Mouse (Mus musculus) monocyte, adult 5-6 weeks (primary cell): Measurements from ENCODE around the gene Map4k3. TPM values are rescaled to one million over a fixed set of nuclear protein-coding genes. Genes with fewer than 3 reads are reported as not detected.

Source experiments
- ATAC-seq: fragments of 153-309, 156-312 bp; replicated peaks from 2 replicates; pipeline ENCODE4 v1.8.0; 2017; ENCODE audit warnings: mild to moderate bottlenecking; ENCODE audit not compliant: low TSS enrichment, insufficient number of reproducible peaks, severe bottlenecking, poor library complexity, low FRiP score
- total RNA-seq: library from RNA; stranded (forward); fragments of 200-1000, 200-491, 200-594 nt; gene quantifications from 3 replicates; pipeline ENCODE4 v1.2.3, GENCODE M21; 2017

Gene Map4k3
- total RNA-seq, 1 experiment from 2014 or later = 26.7 TPM

DNA sequence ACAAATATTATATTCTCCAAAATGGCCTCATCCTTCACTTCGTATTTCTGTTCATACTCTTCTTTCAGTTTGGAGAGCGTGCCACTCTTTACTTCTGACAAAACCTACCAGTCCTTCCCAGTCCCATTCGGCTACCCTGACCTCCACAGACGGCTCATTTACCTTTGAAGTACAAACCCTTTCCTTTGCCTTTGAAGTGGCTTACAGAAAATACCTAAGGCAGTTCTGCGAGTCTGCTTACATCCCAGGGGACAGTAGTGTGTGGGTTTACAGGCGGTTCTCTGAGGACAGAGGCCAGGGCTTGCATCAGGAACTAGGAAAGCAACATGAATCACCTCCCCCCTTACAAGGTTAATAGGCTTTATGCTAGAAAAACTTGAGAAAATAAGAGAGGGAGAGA, 75.5 kb downstream of the Map4k3 start:
- no peak for ATAC-seq

DNA sequence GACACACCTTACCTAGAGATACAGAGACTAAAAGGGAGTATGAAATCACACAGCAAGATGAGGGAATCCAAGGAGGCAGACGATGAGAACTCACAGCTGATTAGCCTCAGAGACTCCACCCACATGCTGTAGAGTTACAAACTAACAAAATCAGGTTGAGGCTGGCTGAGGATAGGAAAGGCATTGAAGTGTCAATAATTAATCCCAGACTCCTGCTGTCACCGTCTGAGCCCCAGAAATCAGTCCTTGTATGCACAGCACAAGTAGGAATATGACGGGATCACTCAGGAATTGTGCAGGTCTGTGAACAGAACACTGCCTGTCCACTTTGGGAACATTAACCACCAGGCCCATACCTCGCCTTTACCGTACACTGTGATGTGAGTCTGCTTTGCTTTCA, 81.4 kb downstream of the Map4k3 start:
- no peak for ATAC-seq

DNA sequence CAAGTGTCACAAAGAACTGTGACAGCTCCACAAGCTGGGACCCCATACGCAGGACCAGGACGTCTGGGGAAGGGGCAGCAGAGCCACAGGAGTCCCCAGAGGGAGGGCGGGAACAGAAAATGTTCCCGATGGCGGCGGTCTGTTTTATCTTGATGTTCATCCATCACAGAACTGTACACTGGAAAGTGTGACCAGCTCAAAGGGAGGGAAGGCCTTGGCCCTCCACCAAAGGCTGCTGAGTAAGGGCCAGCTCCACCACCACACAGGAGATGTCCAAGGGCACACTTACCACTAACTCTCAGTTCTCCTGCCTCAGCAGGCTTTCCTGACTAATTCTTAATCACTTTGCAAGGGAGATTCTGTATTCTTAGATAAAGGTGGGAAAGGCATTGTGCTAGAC, 82.2 kb downstream of the Map4k3 start:
- no peak for ATAC-seq

DNA sequence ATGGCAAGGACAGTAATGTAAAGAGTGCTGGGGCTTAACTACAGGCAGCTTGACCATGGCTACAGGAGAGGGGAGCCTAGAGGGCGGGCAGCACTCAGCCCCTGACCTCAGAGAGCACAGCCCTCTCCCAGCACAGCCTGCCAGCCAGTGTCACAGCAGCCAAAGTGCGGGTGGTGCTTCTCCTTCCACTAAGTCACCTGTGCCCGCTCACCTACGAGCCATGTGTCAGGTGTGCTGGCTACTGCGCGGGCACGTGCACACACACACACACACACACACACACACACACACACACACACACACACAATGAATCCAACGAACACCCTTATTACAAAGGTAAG, 82.6 kb downstream of the Map4k3 start:
- ATAC-seq = no peak; the same call in 1 of the 2 replicates

DNA sequence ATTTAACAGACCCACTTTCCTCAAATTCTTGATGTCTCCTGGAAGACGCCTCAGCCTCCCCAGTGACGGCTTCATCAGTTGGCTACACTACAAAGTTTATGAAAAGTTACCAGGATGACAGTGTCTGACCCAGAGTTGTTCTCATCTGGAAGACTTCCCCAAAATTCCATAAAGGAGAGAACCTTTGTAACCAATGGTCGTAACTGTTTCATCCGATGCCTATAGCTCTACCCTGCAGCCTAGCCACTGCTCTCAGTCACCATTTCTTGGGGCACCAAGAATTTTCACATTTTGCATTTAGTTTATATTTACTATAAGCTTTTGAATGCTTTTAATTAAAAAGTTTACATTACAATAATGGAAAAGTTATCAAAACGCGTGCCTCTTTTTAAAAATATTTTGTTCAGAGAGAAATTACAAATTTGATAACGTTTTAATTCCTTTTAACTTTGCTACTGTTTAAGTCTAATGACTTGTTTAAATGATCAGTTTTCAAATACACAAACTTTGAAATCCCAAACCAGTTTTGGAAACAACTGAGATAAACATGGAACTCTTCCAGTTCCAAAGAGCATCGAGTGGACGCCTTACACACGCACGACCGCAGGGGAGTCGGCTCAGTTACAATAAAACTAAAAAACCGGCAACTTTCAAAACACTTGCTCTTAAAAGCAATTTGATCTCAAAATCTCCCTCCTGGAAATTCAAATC, 83.1 kb downstream of the Map4k3 start:
- ATAC-seq = no peak

DNA sequence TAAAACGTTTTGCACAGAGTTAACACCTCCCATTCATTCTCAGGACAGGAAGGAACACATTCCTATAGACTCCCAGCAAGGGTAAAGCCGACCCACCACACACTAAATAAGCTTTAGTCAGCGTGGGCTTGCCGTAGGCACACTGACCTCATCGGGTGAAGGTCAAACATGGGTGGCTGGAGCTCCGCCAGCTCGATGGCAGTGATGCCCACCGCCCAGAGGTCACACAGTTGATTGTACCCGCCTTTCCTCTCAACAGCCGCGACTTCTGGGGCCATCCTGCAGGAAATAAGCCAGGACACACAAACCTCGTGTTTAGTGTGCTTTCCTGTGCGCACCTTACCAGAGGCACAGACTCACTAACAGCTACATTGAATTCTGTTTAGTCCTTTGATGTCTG, 83.7 kb downstream of the Map4k3 start:
- ATAC-seq = no peak

DNA sequence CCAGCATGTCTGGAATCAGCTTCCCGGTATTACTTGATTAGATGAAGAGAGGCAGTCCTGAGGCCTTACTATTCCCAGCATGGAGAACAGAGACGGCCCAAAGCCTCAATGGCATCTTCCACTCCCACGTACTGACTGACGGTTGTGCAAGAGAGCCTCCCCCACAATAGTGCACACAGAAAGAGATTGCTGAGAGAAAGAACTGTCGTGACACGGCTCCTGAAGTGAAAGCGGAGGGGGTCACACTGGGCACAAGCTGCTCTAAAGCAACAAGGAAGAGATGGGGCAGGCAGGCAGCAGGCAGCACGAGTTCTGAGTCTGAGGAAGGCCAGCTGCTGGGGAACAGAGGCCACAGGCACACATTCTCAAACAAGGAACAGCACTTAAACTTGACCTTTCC, 90.2 kb downstream of the Map4k3 start:
- ATAC-seq = no peak

DNA sequence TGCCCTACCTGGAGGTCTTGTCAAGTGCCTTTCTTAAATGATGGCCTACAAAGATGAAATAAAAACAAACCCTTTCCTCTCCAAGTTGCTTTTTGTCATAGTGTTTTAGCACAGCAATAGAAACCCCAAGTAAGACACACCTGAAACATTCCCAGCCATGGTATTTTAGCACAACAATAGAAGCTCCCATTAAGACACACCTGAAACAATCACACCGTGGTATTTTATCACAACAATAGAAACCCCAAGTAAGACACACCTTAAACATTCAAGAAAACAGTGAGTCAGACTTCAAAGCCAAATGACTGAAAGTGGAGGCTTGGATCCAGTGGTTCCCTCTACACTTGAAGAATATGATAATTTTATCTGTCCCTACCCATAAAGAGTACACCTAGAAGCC, 92.5 kb downstream of the Map4k3 start:
- no peak for ATAC-seq

DNA sequence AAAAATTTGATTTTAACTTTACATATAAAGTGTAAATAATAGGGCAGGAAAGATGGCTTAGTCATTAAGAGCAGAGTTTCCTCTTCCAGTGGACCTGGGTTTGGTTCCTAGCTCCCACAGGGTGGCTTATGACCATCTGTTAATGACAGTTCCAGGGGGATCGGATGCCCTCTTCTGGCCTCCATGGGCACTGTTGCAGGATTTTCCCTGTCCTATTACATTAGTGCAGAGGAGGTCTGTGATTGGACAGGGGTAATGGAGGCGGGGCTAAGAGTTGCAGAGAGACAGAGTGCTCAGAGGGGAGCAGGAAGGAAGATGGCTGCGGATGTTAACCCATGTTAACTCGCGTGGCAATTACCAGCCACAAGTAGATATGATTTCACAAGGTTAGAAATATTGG, 95.4 kb downstream of the Map4k3 start:
- no peak for ATAC-seq

DNA sequence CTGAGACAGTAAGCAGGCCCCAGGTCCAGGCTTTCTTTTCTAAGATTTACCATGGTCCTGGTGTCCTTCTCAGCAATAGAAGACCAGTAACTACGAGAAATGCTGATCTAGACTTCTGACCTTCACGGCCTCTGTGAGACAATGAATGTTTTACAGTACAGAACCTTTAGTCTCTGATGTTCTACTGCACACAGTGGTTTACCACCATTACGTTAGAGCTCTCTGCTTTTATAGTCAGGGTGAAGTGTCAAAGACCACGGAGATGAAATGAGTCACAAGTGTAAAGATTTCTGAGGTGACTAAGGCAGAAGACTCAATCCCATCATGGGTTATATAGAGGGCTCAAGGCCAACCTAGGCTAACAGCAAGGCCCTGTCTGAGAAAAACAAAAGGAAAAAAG, 95.9 kb downstream of the Map4k3 start:
- ATAC-seq = 0 out of 2 replicates have a peak, but pooled peaks have one; percentile 22

DNA sequence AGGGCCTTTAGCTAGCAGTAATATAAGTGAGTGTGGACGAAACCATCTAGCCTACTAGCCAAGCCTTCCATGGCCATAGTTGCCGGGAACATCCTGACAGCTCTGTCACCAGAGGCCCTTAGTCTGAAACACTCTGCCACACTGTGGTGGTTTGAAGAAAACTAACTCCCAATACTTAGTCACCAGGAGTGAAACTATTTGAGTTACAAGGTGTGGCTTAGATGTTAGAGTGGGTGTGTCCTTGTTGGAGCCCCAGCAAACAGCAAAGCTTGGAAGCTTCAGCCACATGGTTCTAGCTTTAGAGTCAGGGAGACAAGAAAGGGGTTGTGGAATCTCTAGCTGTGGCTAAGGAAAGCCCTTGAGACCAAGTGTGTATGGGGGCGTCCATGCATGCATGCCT, 97.3 kb downstream of the Map4k3 start:
- ATAC-seq = no peak

DNA sequence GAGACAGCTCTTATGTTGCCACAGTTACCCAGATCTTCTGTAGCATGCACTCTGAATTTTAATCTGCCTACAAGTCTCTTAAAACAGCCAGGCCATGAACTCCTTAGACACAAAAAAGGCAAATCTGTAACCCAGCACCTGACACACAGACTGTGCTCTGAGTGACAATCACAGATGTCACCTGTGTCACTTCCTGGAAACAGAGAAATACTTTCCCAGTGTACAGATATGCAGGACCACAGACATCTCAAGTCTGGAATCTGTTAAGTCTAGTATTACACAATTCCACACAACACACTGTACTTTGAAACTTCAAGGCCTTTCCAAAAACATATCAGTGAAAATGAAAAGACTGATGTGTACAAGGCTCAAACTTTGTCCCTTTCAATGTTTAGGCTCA, 103.3 kb downstream of the Map4k3 start:
- ATAC-seq = no peak

DNA sequence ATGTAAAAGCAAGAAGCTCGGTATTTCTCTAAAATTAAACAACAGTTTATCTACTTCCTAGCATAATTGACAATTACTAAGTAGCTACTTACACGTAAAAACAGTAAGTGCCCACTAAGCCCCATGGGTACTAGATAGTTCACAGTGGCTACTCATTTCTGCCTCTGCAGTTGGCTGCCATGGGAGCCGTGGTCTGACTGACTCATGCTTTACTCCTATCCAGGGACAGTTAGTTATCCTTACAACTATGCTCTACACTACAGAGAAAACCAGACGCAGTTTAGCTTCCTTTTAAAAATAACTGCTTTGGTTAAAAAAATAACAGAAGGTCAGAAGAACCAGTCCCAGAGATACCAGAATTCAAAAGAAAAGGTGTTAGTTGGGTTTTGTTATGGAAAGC, 106.6 kb downstream of the Map4k3 start:
- ATAC-seq = no peak

DNA sequence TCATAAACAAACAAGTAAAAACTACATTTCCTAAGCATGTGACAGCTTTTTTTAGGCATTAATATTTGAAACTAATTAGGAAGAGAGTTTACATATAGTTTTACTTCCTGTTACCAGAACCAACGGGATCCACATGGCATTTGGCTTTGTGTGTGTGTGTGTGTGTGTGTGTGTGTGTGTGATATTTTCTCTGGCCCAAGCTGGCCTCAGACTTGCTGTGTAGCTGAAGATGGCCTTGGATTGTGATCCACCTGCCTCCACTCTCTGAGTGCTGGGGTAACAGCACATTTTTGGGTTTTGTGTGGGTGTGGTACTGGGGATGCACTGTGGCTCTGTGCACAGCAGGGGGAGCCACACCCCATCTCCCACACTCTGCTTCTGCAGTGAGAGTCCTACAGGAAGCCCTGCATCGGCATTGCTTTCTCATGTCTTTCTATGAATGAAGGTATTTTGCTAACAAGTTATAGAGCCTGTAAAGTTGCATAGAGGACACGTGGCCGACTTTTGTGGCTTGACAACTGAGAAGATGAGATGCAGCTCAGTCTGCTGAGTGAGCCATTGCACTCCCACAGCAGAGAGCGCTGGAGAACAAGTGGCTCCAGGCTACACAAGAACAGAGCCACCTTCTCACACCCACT, 107.4 kb downstream of the Map4k3 start:
- ATAC-seq = peak; percentile 68; the same call in 1 of the 2 replicates

DNA sequence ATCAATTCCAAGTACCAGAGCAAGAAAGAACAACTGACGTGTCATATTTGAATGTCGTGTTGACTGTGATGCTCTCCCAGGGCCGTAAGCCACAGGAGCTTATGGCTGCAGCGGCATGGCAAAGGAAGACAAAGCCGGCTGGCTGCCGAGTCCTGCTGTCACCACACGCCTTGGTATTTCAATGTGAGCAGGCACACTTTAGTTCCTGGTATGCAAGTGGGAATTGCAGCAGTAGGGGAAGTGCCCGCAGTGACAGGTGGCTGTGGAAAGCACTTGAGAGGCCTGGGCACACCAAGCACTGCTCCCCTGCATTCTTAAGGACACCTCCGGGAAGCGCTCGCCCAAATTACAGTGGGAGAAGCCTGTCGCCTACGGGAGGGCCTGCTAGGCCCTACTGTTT, 108.7 kb downstream of the Map4k3 start:
- ATAC-seq = no peak

DNA sequence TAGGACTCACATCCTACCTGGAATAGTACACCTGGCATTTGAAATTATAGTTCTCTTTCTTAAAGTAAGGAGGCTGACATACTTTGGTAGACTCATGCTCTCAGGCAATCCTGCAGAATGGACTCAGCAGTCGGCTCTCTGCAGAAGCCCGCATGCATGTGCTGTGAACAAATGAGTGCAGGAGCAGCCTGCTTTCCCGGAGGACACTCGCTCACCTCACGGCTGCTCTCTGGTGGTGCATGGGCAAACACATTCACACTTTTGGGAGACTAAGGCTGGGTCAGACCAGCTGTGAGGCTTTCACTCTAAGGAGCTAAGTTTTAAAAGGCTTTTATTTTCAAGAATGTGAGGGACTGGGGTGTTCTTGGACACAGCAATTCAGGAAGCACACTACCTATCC, 109.4 kb downstream of the Map4k3 start:
- no peak for ATAC-seq

DNA sequence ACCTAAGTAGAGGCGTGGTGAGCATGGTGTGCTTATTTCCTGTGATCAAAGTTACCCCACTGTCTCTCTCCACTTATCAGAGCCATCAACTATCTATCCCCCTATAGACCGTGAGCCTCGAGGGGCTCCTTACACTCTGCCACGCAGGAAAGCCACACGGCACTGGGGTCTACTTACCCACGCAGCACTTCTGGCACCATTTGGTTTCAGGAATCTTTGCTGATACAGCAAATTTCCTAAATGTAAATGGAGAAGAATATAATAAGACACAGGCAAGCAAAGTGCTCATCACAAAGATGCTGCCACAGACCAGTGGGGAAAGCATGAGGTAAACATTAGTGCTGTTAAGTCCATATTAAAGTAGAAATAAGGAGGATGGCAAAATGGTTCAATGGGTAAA, 124.5 kb downstream of the Map4k3 start:
- no peak for ATAC-seq

DNA sequence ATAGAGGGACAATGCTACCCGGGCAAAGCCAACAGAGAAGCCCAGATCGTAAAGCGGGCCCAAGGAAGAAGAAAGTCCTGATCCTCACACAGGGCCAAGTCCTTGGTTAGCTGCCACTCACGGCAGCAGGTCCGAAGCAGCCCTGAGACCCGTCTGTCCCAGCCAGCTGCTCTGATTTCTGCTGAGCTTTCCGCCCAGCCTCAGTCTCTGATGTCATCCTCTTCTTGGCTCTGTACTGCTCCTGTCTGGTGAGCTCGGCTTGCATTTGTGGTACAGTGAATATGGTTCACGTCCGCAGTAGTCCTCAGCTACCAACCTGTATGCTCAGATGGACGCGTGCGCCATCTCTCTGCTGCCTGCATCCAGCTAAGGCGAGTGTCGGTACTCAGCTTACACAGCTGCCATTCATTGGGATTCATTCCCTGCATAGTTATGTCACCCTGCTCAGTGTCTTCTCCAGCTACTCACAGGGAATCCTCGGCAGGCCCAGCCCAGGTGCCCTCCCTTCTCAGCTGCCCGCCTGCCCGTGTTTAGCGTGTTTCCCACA, 125.1 kb downstream of the Map4k3 start:
- ATAC-seq = no peak

DNA sequence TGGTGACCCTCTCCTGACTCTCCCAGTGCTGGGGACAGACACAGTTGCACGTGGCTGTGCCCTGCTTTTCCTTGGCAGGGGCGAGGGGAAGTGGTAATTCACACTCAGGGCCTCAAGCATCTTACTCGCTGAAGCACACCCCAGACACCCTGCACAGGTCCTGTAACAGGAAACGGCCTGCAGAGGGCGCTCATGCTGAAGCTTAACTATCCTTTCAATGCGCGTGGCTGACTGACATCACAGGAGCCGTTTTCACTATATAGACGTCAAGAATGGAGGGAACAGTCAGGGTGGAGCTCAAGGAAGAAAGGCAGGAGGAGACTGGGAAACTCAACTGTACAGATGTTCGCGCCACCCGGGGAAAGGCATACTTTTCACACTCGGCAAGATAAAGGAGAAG, 126.9 kb downstream of the Map4k3 start:
- ATAC-seq = no peak

DNA sequence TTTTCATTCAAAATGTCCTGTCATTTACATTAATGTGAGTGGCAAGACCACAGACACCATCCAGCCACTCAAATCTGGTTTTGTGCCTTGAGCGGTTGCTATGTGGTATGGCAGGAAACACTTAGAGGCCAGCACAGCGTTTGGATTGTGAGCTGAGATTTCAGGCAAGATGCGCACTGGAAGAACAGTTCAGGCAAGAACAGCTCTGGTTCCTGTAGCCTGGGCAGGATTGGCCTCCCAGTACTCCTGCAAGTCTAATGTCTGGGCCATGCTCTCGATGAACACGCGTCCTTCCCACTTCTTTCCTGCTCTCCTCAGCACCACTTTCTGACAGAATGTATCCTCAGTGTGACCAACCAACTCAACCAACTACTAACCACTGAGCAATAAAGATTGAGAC, 145.2 kb downstream of the Map4k3 start:
- ATAC-seq = no peak
